Mouse (Mus musculus): Measurements from ENCODE around the gene 1700037H04Rik.

- TF ChIP-seq CTCF (IDR thresholded peaks at IDR 0.05 in 2 of 3, conservative IDR thresholded peaks at IDR 0.05 in 1 of 3; ENCODE audit: control insufficient read depth in 1 of 3, insufficient read depth in 1 of 3, low read depth in 2 of 3, low read length in 3 of 3, poor library complexity in 1 of 3, severe bottlenecking in 1 of 3) (no peak), NRF1 (IDR thresholded peaks at IDR 0.05; ENCODE audit: insufficient read depth, low read depth, low read length, poor library complexity, severe bottlenecking) (no peak), HCFC1 (IDR thresholded peaks at IDR 0.05; ENCODE audit: low read depth, low read length) (no peak), TAL1 (IDR thresholded peaks at IDR 0.05; ENCODE audit: low read length) (no peak), POLR2A (IDR thresholded peaks at IDR 0.05; ENCODE audit: control insufficient read depth in 1 of 2, insufficient read depth in 1 of 2, low read depth in 1 of 2, low read length in 2 of 2, poor library complexity in 1 of 2) (no peak), EP300 (IDR thresholded peaks at IDR 0.05; ENCODE audit: low read depth in 1 of 2, low read length in 2 of 2) (no peak), NELFE (IDR thresholded peaks at IDR 0.05; ENCODE audit: low read depth, low read length) (no peak), UBTF (IDR thresholded peaks at IDR 0.05; ENCODE audit: borderline replicate concordance, insufficient read depth, low read depth, low read length) (no peak), GATA1 (IDR thresholded peaks at IDR 0.05; ENCODE audit: low read depth, low read length) (no peak), TCF12 (IDR thresholded peaks at IDR 0.05; ENCODE audit: low read depth, low read length) (no peak)
Observed at GRCm38 (mm10) chr2:131147043-131147365, 12.9 kb downstream of the 1700037H04Rik start.
